Mouse (Mus musculus) liver, postnatal 0 days (tissue): Measurements from ENCODE around the gene Pkd2.

Experiments
- CTCF ChIP-seq: sonication (generic); IDR thresholded peaks from 2 replicates; pipeline ENCODE4 v1.5.1; 2016; ENCODE audit warnings: antibody characterized with exemption, low read depth
- EP300 ChIP-seq: IDR thresholded peaks from 2 replicates; pipeline ENCODE4 v1.6.1; 2016; ENCODE audit warnings: antibody characterized with exemption, low read depth, mild to moderate bottlenecking

DNA sequence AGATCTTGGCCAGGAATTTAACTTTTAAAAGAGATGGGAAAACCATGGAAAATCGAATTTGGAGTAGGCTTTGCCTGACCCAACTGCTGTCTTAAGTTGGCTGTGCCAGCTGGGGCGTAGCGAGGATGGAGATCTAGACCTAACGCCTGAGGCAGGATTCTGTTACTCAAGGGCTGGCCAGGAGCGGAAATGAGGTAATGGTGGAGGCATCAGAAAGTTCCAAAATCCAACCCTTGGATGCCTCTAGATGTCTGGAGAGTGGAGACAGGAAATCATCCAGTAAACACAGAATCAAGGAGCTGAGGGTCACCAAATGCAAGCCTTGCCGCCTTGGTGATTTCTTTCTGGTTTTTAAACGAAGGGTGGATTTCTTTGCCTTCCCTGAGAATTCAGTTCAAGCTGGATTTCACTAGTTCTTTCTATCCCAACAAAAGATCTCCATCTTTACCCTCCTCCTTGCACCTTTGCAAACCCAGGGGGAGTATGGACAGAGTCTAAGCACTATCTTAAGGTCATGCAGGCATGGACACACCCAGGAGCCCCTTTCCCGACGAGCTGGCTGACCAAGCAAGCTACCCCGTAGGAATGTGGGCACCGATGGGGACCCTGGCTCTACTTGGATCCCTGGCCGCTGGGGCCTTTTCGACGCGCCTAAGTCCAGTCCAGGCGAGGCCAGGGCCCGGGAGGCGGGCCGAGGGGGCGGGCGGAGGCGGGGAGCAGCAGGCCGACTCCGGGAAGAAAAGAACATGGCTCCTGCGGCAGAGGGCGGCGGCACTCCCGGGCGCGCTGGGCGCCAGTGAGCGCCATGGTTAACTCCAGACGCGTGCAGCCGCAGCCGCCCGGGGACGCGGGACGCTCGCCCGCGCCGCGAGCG is at the start of gene Pkd2:
- TF ChIP-seq EP300 (no peak), CTCF (no peak)
